Mouse (Mus musculus) midbrain, embryonic 14.5 days (tissue): ENCODE measurements around the gene Ubap1. TPM values are rescaled to one million over a fixed set of nuclear protein-coding genes. Genes with fewer than 3 reads are reported as not detected.

Source experiments
- ATAC-seq: fragments of 200-750 bp; cut with Nextera tagmentation; 2 replicates; pipeline ENCODE4 v1.8.0; 2017; ENCODE audit warnings: moderate number of reproducible peaks, moderate library complexity; ENCODE audit not compliant: low FRiP score, low TSS enrichment
- DNase-seq: peaks from one replicate; pipeline ENCODE4 v3.0.0-alpha.2; 2015
- H3K27ac ChIP-seq: fragments of 300-500 bp; sonication (generic); replicated peaks from 2 replicates; pipeline ENCODE4 v1.5.1; 2014; ENCODE audit warnings: mild to moderate bottlenecking, low read depth, low read length, moderate library complexity
- H3K27me3 ChIP-seq: fragments of 300-500 bp; sonication (generic); 2 replicates; pipeline ENCODE4 v1.6.1; 2014; ENCODE audit warnings: low read length, control low read depth, mixed read lengths; ENCODE audit not compliant: control insufficient read depth, insufficient read depth
- H3K36me3 ChIP-seq: fragments of 300-500 bp; sonication (generic); 2 replicates; pipeline ENCODE4 v1.6.1; 2014; ENCODE audit warnings: low read length, control low read depth; ENCODE audit not compliant: control insufficient read depth, insufficient read depth
- H3K4me1 ChIP-seq: fragments of 300-500 bp; sonication (generic); 2 replicates; pipeline ENCODE4 v1.6.1; 2014; ENCODE audit warnings: mild to moderate bottlenecking, antibody characterized with exemption, low read length, control low read depth; ENCODE audit not compliant: control insufficient read depth, insufficient read depth
- H3K4me2 ChIP-seq: fragments of 300-500 bp; sonication (generic); 2 replicates; pipeline ENCODE4 v1.6.1; 2014; ENCODE audit warnings: mild to moderate bottlenecking, low read length, moderate library complexity
- H3K4me3 ChIP-seq: fragments of 300-500 bp; sonication (generic); replicated peaks from 2 replicates; pipeline ENCODE4 v1.5.1; 2014; ENCODE audit warnings: low read depth, low read length
- H3K9ac ChIP-seq: fragments of 300-500 bp; sonication (generic); replicated peaks from 2 replicates; pipeline ENCODE4 v1.6.1; 2014; ENCODE audit warnings: mild to moderate bottlenecking, low read length, moderate library complexity
- H3K9me3 ChIP-seq: fragments of 300-500 bp; sonication (generic); 2 replicates; pipeline ENCODE4 v1.6.1; 2016; ENCODE audit warnings: low read length, control low read depth, mixed read lengths; ENCODE audit not compliant: control insufficient read depth
- WGBS: fragments of 180-500 bp; shearing (Covaris S2); extraction: QIAGEN DNeasy Blood & Tissue Kit; methylation state at CpG from one replicate; pipeline ENCODE4 v1.1.7; 2014; 5-methylcytosine and 5-hydroxymethylcytosine counted together
- polyA plus RNA-seq: library from polyadenylated mRNA; unstranded; fragments of >200 nt; fragmentation: Nextera tagmentation; extraction: Ambion mirVana; gene quantifications from 2 replicates; pipeline ENCODE4 v1.2.1, GENCODE M21; 2014

The Ubap1 gene
- polyA plus RNA-seq, result 58.4 and 77.2 TPM in 2 replicates

- DNase-seq (peak; percentile 98), ATAC-seq (peak; percentile 98)
- H3K9me3 ChIP-seq, result no peaks in the 10 kb centered on the region
- H3K4me2 ChIP-seq, result peak within 1 kb of the TSS; percentile 66
- H3K9ac ChIP-seq, result peak within 1 kb of the TSS; percentile 82
- whole genome bisulfite sequencing, result under 1% methylated on average over 31 of the region's 31 CpGs
- H3K4me1 ChIP-seq, result peaks cover 9% of the 10 kb centered on the region
- no peaks in the 10 kb centered on the region for H3K27me3 ChIP-seq
- no peaks in the 10 kb centered on the region for H3K36me3 ChIP-seq
- peak within 1 kb of the TSS; percentile 77 for H3K4me3 ChIP-seq
- peak within 1 kb of the TSS; percentile 97 for H3K27ac ChIP-seq
Measured at GRCm38 (mm10) chr4:41348584-41349198, at the start of gene Ubap1. TSS of gene Ubap1 (plus strand) at chr4:41348996.

GRCm38 (mm10) chr4:41303671-41304070 lies 45.1 kb upstream of the Ubap1 start:
- Histone ChIP-seq H3K4me2 (no peak overlapping the region), H3K9ac (no peak overlapping the region), H3K4me1 (no peaks in the 10 kb centered on the region), H3K27ac (no peak overlapping the region), H3K4me3 (no peak overlapping the region), H3K9me3 (no peaks in the 10 kb centered on the region), H3K36me3 (peaks cover 60% of the 10 kb centered on the region), H3K27me3 (no peaks in the 10 kb centered on the region)
- DNase-seq, result no peak
- WGBS, result 87% methylated on average over 7 of the region's 7 CpGs
- ATAC-seq, result no peak

- H3K9ac ChIP-seq, result 0 out of 2 replicates have a peak overlapping the region, but pooled peaks have one; percentile 3
- no peaks in the 10 kb centered on the region for H3K27me3 ChIP-seq
- H3K4me2 ChIP-seq, result no peak overlapping the region
- no peak overlapping the region for H3K27ac ChIP-seq
- ATAC-seq, result no peak
- no peak for DNase-seq
- H3K9me3 ChIP-seq, result no peaks in the 10 kb centered on the region
- WGBS, result 80% methylated on average over 3 of the region's 3 CpGs
- H3K36me3 ChIP-seq, result peaks cover 54% of the 10 kb centered on the region
- no peak overlapping the region for H3K4me3 ChIP-seq
- H3K4me1 ChIP-seq, result no peaks in the 10 kb centered on the region
Measured at GRCm38 (mm10) chr4:41304302-41304701, 44.5 kb upstream of the Ubap1 start.

GRCm38 (mm10) chr4:41307406-41307805 lies 41.4 kb upstream of the Ubap1 start:
- H3K4me3 ChIP-seq, result no peak overlapping the region
- H3K4me2 ChIP-seq, result no peak overlapping the region
- no peaks in the 10 kb centered on the region for H3K27me3 ChIP-seq
- no peaks in the 10 kb centered on the region; the same call in 1 of the 2 replicates for H3K4me1 ChIP-seq
- ATAC-seq (no peak), DNase-seq (no peak)
- no peak overlapping the region for H3K27ac ChIP-seq
- H3K36me3 ChIP-seq, result peaks cover 52% of the 10 kb centered on the region
- no peaks in the 10 kb centered on the region for H3K9me3 ChIP-seq
- no peak overlapping the region for H3K9ac ChIP-seq
- WGBS, result 85% methylated on average over 6 of the region's 6 CpGs

- Histone ChIP-seq H3K36me3 (peaks cover 47% of the 10 kb centered on the region), H3K4me2 (no peak overlapping the region), H3K27ac (no peak overlapping the region), H3K9ac (no peak overlapping the region), H3K9me3 (no peaks in the 10 kb centered on the region), H3K4me1 (peaks cover 14% of the 10 kb centered on the region), H3K4me3 (no peak overlapping the region), H3K27me3 (no peaks in the 10 kb centered on the region)
- WGBS, result 95% methylated on average over 9 of the region's 9 CpGs
- DNase-seq (no peak), ATAC-seq (no peak)
Measured at GRCm38 (mm10) chr4:41310567-41311563, 37.9 kb upstream of the Ubap1 start.

GRCm38 (mm10) chr4:41313722-41314121 lies 35.1 kb upstream of the Ubap1 start:
- H3K36me3 ChIP-seq, result peaks cover 33% of the 10 kb centered on the region
- peak overlapping the region; percentile 79 for H3K27ac ChIP-seq
- H3K4me2 ChIP-seq, result peak overlapping the region; percentile 90
- DNase-seq (no peak), ATAC-seq (no peak)
- no peaks in the 10 kb centered on the region for H3K27me3 ChIP-seq
- H3K4me3 ChIP-seq, result peak overlapping the region; percentile 99
- 21% methylated on average over 14 of the region's 14 CpGs for WGBS
- H3K9ac ChIP-seq, result peak overlapping the region; percentile 89
- peaks cover 14% of the 10 kb centered on the region for H3K4me1 ChIP-seq
- no peaks in the 10 kb centered on the region for H3K9me3 ChIP-seq

GRCm38 (mm10) chr4:41314141-41315129 lies 34.4 kb upstream of the Ubap1 start, which contains the start of gene Dcaf12:
TSS of gene Dcaf12 (minus strand) at chr4:41314889.
- Histone ChIP-seq H3K4me2 (peak within 1 kb of the TSS; percentile 90), H3K4me3 (peak within 1 kb of the TSS; percentile 99), H3K27ac (peak within 1 kb of the TSS; percentile 79), H3K9me3 (no peaks in the 10 kb centered on the region), H3K36me3 (peaks cover 32% of the 10 kb centered on the region), H3K9ac (peak within 1 kb of the TSS; percentile 89), H3K4me1 (peaks cover 14% of the 10 kb centered on the region), H3K27me3 (no peaks in the 10 kb centered on the region)
- peak; percentile 97 for DNase-seq
- WGBS, result under 1% methylated on average over 70 of the region's 70 CpGs
- ATAC-seq, result peak; percentile 97

- ATAC-seq (no peak), DNase-seq (no peak)
- H3K4me3 ChIP-seq, result peak overlapping the region; percentile 99
- H3K4me2 ChIP-seq, result peak overlapping the region; percentile 90
- H3K9me3 ChIP-seq, result no peaks in the 10 kb centered on the region
- no peaks in the 10 kb centered on the region for H3K27me3 ChIP-seq
- peaks cover 25% of the 10 kb centered on the region for H3K36me3 ChIP-seq
- H3K27ac ChIP-seq, result peak overlapping the region; percentile 79
- WGBS, result 59% methylated on average over 8 of the region's 8 CpGs
- peaks cover 14% of the 10 kb centered on the region for H3K4me1 ChIP-seq
- H3K9ac ChIP-seq, result peak overlapping the region; percentile 89
Measured at GRCm38 (mm10) chr4:41315173-41315572, 33.6 kb upstream of the Ubap1 start.
